Mouse (Mus musculus) liver, embryonic 14.5 days (tissue): ENCODE data around the gene Scnn1a.

Experiments used
- CTCF ChIP-seq: IDR thresholded peaks from 2 replicates; pipeline ENCODE4 v1.5.1; 2016; ENCODE audit warnings: antibody characterized with exemption, low read depth, control low read depth
- EP300 ChIP-seq: IDR thresholded peaks from 2 replicates; pipeline ENCODE4 v1.6.1; 2016; ENCODE audit warnings: antibody characterized with exemption, low read depth

- no peak for TF ChIP-seq CTCF
- TF ChIP-seq EP300, result no peak
These were observed 23.6 kb downstream of the Scnn1a start for GRCm38 (mm10) chr6:125344084-125344483.
